Comparison of ENCODE assay signal across 14 mouse cellular contexts in genomic region chr15:79399231-79400052, GRCm38 (mm10). TPM values are rescaled to one million over a fixed set of nuclear protein-coding genes. Genes with fewer than 3 reads are reported as not detected.
A peak's percentile ranks its signal among the peaks of the same experiment; 100 is the strongest.
DNase-seq lines count a peak whose midpoint lies in the region; ATAC-seq and TF ChIP-seq lines count a peak whose summit lies in the region.
"Had no signal": no experiment of that assay in that cellular context is flagged by ENCODE, and none has a peak within 500 bp of the region (broad histone marks: within the 10 kb centered on the region; RNA-seq: fewer than 3 reads in every experiment).

No protein-coding gene starts in this region.

- intact Hi-C loops in heart, postnatal 14 days (cut with DNase I) = loop anchor here (2.0 to 5.0 kb wide), 2 partner anchors 19 to 38 kb away; no protein-coding TSS in a partner anchor

- TF ChIP-seq CTCF in lung, postnatal 0 days (IDR thresholded peaks at IDR 0.05) = peak; percentile 27

- no peak for ATAC-seq in lung, postnatal 0 days
- ATAC-seq: forebrain, embryonic 16.5 days; liver, embryonic 12.5 days had no signal

- H3K79me2 ChIP-seq in macrophage (ENCODE audit: inconsistent target) = peaks cover 85% of the 10 kb centered on the region

- no peak for DNase-seq in heart, embryonic 10.5 days (ENCODE audit: low spot score)
- DNase-seq in heart, postnatal 14 days = no peak
- DNase-seq in lung, postnatal 0 days (ENCODE audit: low spot score) = no peak
- DNase-seq in lung, postnatal 25 days (ENCODE audit: low spot score) = no peak
- DNase-seq in embryonic facial prominence, embryonic 10.5 days (ENCODE audit: low spot score) = no peak
- DNase-seq in thymus, postnatal 0 days (ENCODE audit: low spot score) = no peak
- no peak for DNase-seq in cerebellum, postnatal 25 days
- DNase-seq: kidney, adult 18-20 months; right cerebral cortex, postnatal 25 days had no signal

- H3K4me3 ChIP-seq in heart, embryonic 10.5 days = no peak overlapping the region
- H3K4me3 ChIP-seq in lung, postnatal 0 days (ENCODE audit: low read depth, low read length) = no peak overlapping the region
- 0 out of 2 replicates have a peak overlapping the region, but pooled peaks have one; percentile 95 for H3K4me3 ChIP-seq in embryonic facial prominence, embryonic 10.5 days
- H3K4me3 ChIP-seq in macrophage (ENCODE audit: inconsistent target) = no peak overlapping the region
- H3K4me3 ChIP-seq: liver, embryonic 12.5 days; midbrain, embryonic 12.5 days; neural tube, embryonic 13.5 days had no signal

- no peaks in the 10 kb centered on the region for H3K9me3 ChIP-seq in heart, embryonic 10.5 days
- no peaks in the 10 kb centered on the region for H3K9me3 ChIP-seq in lung, postnatal 0 days (ENCODE audit: low read length)
- no peaks in the 10 kb centered on the region for H3K9me3 ChIP-seq in embryonic facial prominence, embryonic 10.5 days
- H3K9me3 ChIP-seq: liver, embryonic 12.5 days; midbrain, embryonic 12.5 days; neural tube, embryonic 13.5 days had no signal

- no peak overlapping the region for H3K4me2 ChIP-seq in lung, postnatal 0 days (replicated peaks; ENCODE audit: low read depth, low read length)
- H3K4me2 ChIP-seq: liver, embryonic 12.5 days; midbrain, embryonic 12.5 days had no signal

- TF ChIP-seq EP300 in lung, postnatal 0 days (IDR thresholded peaks at IDR 0.05) = no peak

- peaks cover 28% of the 10 kb centered on the region for H3K36me3 ChIP-seq in heart, embryonic 10.5 days
- no peaks in the 10 kb centered on the region for H3K36me3 ChIP-seq in lung, postnatal 0 days (ENCODE audit: insufficient read depth, low read length)
- peaks cover 25% of the 10 kb centered on the region for H3K36me3 ChIP-seq in embryonic facial prominence, embryonic 10.5 days (replicated peaks)
- peaks cover 17% of the 10 kb centered on the region; the same call in 1 of the 2 replicates for H3K36me3 ChIP-seq in macrophage (ENCODE audit: inconsistent target)
- H3K36me3 ChIP-seq: liver, embryonic 12.5 days; midbrain, embryonic 12.5 days had no signal

- H3K27me3 ChIP-seq in heart, embryonic 10.5 days (ENCODE audit: insufficient read depth, poor library complexity, severe bottlenecking) = 0 out of 2 replicates have a peak, but pooled peaks cover 4% of the 10 kb centered on the region
- no peaks in the 10 kb centered on the region for H3K27me3 ChIP-seq in lung, postnatal 0 days (replicated peaks; ENCODE audit: insufficient read depth, low read length)
- peaks cover 11% of the 10 kb centered on the region for H3K27me3 ChIP-seq in embryonic facial prominence, embryonic 10.5 days (replicated peaks; ENCODE audit: low read depth, poor library complexity, severe bottlenecking)
- H3K27me3 ChIP-seq: neural tube, embryonic 13.5 days had no signal

- WGBS in heart, embryonic 10.5 days = 80% methylated on average over 14 of the region's 14 CpGs
- 66% methylated on average over 14 of the region's 14 CpGs for WGBS in lung, postnatal 0 days
- 76% methylated on average over 14 of the region's 14 CpGs for WGBS in embryonic facial prominence, embryonic 10.5 days
- WGBS in macrophage (ENCODE audit: missing documents) = 94% methylated on average over 14 of the region's 14 CpGs

- H3K27ac ChIP-seq in heart, embryonic 10.5 days = peak overlapping the region; percentile 75; the same call in 1 of the 2 replicates
- 0 out of 2 replicates have a peak overlapping the region, but pooled peaks have one; percentile 35 for H3K27ac ChIP-seq in lung, postnatal 0 days (ENCODE audit: low read length)
- 0 out of 2 replicates have a peak overlapping the region, but pooled peaks have one; percentile 21 for H3K27ac ChIP-seq in embryonic facial prominence, embryonic 10.5 days (replicated peaks)
- H3K27ac ChIP-seq in macrophage = peak overlapping the region; percentile 46
- H3K27ac ChIP-seq: liver, embryonic 12.5 days; midbrain, embryonic 12.5 days had no signal

- H3K4me1 ChIP-seq in heart, embryonic 10.5 days = peaks cover 79% of the 10 kb centered on the region
- H3K4me1 ChIP-seq in lung, postnatal 0 days (ENCODE audit: insufficient read depth, low read depth, low read length) = peaks cover 39% of the 10 kb centered on the region
- H3K4me1 ChIP-seq in embryonic facial prominence, embryonic 10.5 days = peaks cover 60% of the 10 kb centered on the region

- no peak overlapping the region for H3K9ac ChIP-seq in lung, postnatal 0 days (replicated peaks; ENCODE audit: low read depth)
- H3K9ac ChIP-seq: liver, embryonic 12.5 days; midbrain, embryonic 12.5 days; neural tube, embryonic 13.5 days had no signal

RNA-seq across cellular contexts. Expression of gene Tmem184b, which starts 3.9 kb away (rescaled TPM):
- polyA plus RNA-seq in heart, embryonic 10.5 days (2016; fragmentation: Nextera tagmentation; extraction: Ambion mirVana) = 67.7 and 76.3 TPM in 2 replicates
- 10 to 100 TPM; 52.8 to 55.6 TPM for total RNA-seq in heart, postnatal 14 days (2021)
- 55.3 and 56.7 TPM in 2 replicates for polyA plus RNA-seq in lung, postnatal 0 days (2015; fragmentation: Nextera tagmentation; extraction: Ambion mirVana)
- 57.7 and 58.9 TPM in 2 replicates for polyA plus RNA-seq in embryonic facial prominence, embryonic 10.5 days (2016; fragmentation: Nextera tagmentation; extraction: Ambion mirVana)
- 100 to 1,000 TPM in 4 of 26 experiments, 10 to 100 TPM in 22; 28.7 to 169 (median 80.3) TPM for total RNA-seq in macrophage (2018; cell fraction: chromatin; rRNA removed)
- total RNA-seq in macrophage (2018; cell fraction: cytosol; rRNA removed) = 100 to 1,000 TPM in 7 of 26 experiments, 10 to 100 TPM in 19; 38.4 to 119 (median 77.1) TPM
- 100 to 1,000 TPM in 12 of 26 experiments, 10 to 100 TPM in 14; 36.9 to 193 (median 93.6) TPM for total RNA-seq in macrophage (2018; cell fraction: nucleus; rRNA removed)
- 40.4 to 55.8 TPM (median 48.1 TPM) in 3 replicates for polyA plus RNA-seq in macrophage (2018)
- polyA plus RNA-seq in thymus, postnatal 0 days (2015; fragmentation: Nextera tagmentation; extraction: Ambion mirVana) = 30.0 and 37.4 TPM in 2 replicates

RNA-seq across cellular contexts. Expression of gene Maff, which starts 53.0 kb away (rescaled TPM):
- 1.6 and 2.0 TPM in 2 replicates for polyA plus RNA-seq in heart, embryonic 10.5 days (2016; fragmentation: Nextera tagmentation; extraction: Ambion mirVana)
- total RNA-seq in heart, postnatal 14 days (2021) = 1 to 10 TPM; 6.2 to 6.9 TPM
- polyA plus RNA-seq in lung, postnatal 0 days (2015; fragmentation: Nextera tagmentation; extraction: Ambion mirVana) = 10.6 and 10.8 TPM in 2 replicates
- 1.2 and 1.8 TPM in 2 replicates for polyA plus RNA-seq in embryonic facial prominence, embryonic 10.5 days (2016; fragmentation: Nextera tagmentation; extraction: Ambion mirVana)
- total RNA-seq in macrophage (2018; cell fraction: chromatin; rRNA removed) = 100 to 1,000 TPM in 6 of 26 experiments, 10 to 100 TPM in 13, 1 to 10 TPM in 6, under 1 TPM in 1; 0.69 to 224 (median 51.8) TPM
- 100 to 1,000 TPM in 4 of 26 experiments, 10 to 100 TPM in 9, 1 to 10 TPM in 12, under 1 TPM in 1; 0.74 to 189 (median 14.3) TPM for total RNA-seq in macrophage (2018; cell fraction: cytosol; rRNA removed)
- 100 to 1,000 TPM in 10 of 26 experiments, 10 to 100 TPM in 10, 1 to 10 TPM in 4, under 1 TPM in 1, not detected in 1; 0.77 to 247 (median 56.4) TPM for total RNA-seq in macrophage (2018; cell fraction: nucleus; rRNA removed)
- polyA plus RNA-seq in macrophage (2018) = 0.80 to 4.1 TPM (median 1.8 TPM) in 3 replicates
- 7.2 and 8.7 TPM in 2 replicates for polyA plus RNA-seq in thymus, postnatal 0 days (2015; fragmentation: Nextera tagmentation; extraction: Ambion mirVana)

RNA-seq across cellular contexts. Expression of gene Csnk1e, which starts 55.9 kb away (rescaled TPM):
- polyA plus RNA-seq in heart, embryonic 10.5 days (2016; fragmentation: Nextera tagmentation; extraction: Ambion mirVana) = 87.9 and 102 TPM in 2 replicates
- total RNA-seq in heart, postnatal 14 days (2021) = 10 to 100 TPM; 62.3 to 67.3 TPM
- 67.2 and 72.4 TPM in 2 replicates for polyA plus RNA-seq in lung, postnatal 0 days (2015; fragmentation: Nextera tagmentation; extraction: Ambion mirVana)
- 143 and 156 TPM in 2 replicates for polyA plus RNA-seq in embryonic facial prominence, embryonic 10.5 days (2016; fragmentation: Nextera tagmentation; extraction: Ambion mirVana)
- total RNA-seq in macrophage (2018; cell fraction: chromatin; rRNA removed) = 100 to 1,000 TPM in 2 of 26 experiments, 10 to 100 TPM in 24; 18.7 to 105 (median 39.2) TPM
- 10 to 100 TPM in 19 of 26 experiments, 1 to 10 TPM in 7; 7.5 to 33.2 (median 12.9) TPM for total RNA-seq in macrophage (2018; cell fraction: cytosol; rRNA removed)
- 10 to 100 TPM; 12.9 to 82.8 (median 25.9) TPM for total RNA-seq in macrophage (2018; cell fraction: nucleus; rRNA removed)
- polyA plus RNA-seq in macrophage (2018) = 18.1 to 38.8 TPM (median 37.6 TPM) in 3 replicates
- 52.2 and 70.8 TPM in 2 replicates for polyA plus RNA-seq in thymus, postnatal 0 days (2015; fragmentation: Nextera tagmentation; extraction: Ambion mirVana)

Comparison
In these comparisons a context has a peak if more than half of its experiments do, and no peak if none do; other contexts are left out.
1. H3K27ac ChIP-seq: peak in every context shown above with its lines; median percentile 75 in heart, embryonic 10.5 days; 46 in macrophage; 35 in lung, postnatal 0 days; 21 in embryonic facial prominence, embryonic 10.5 days.